Mouse (Mus musculus): ENCODE data around the gene Arfip2. TPM values are rescaled to one million over a fixed set of nuclear protein-coding genes. Genes with fewer than 3 reads are reported as not detected.

The Arfip2 gene
- polyA plus RNA-seq (2012; rRNA removed) = 111 and 121 TPM in 2 replicates

DNA sequence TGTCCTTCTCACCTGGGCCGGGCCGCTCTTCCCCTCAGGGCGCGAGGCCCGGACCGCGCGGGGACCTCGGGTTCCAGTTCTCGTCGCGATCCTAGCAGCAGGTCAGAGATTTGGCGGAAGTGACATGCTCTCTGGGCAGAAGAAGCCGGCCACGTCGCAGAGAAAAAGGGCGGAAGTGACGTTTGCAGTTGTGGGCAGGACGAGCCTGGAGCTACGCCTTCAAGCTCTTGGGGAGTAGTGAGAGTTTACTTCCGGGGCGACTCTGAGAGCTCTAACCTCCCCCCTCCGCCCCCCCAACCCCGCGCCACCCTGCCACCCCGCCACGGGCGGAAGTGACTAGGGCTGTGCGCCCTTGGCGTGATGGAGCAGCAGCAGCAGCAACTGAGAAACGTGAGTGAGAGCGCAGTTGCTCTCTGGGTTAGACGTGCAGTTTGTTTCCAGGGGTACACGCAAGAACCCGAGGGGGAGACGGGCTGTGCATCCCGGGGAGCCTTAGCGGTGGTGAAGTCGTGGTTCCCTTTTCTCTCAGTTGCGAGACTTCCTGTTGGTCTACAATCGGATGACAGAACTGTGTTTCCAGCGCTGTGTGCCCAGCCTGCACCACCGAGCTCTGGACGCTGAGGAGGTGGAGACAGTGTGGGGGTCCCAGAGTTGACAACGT lies at the start of gene Arfip2, which contains the start of gene Gm45799:
TSS of gene Arfip2 (minus strand) at position 184 of the 661 bp plus-strand sequence.
TSS of gene Gm45799 (plus strand) at position 320 of the 661 bp plus-strand sequence.
- Histone ChIP-seq H3K4me1 (ENCODE audit: control insufficient read depth, insufficient read depth, low read length) (peaks cover 8% of the 10 kb centered on the region), H3K4me3 (replicated peaks; ENCODE audit: insufficient read depth, low read depth, low read length) (peak within 1 kb of the TSS; percentile 97), H3K27me3 (ENCODE audit: control insufficient read depth, insufficient read depth, low read length) (no peaks in the 10 kb centered on the region), H3K27ac (ENCODE audit: insufficient read depth, low read length) (peak within 1 kb of the TSS; percentile 71)
- TF ChIP-seq CTCF (IDR thresholded peaks at IDR 0.05; ENCODE audit: borderline replicate concordance, insufficient read depth, low read depth, low read length) (no peak), POLR2A (IDR thresholded peaks at IDR 0.05; ENCODE audit: borderline replicate concordance, insufficient read depth, low read length) (peak; percentile 83)
- under 1% methylated on average over 45 of the region's 45 CpGs for WGBS
- DNase-seq = peak; percentile 97 to 98

- Histone ChIP-seq H3K4me3 (replicated peaks; ENCODE audit: insufficient read depth, low read depth, low read length) (no peak overlapping the region), H3K27me3 (ENCODE audit: control insufficient read depth, insufficient read depth, low read length) (no peaks in the 10 kb centered on the region), H3K27ac (ENCODE audit: insufficient read depth, low read length) (no peak overlapping the region), H3K4me1 (ENCODE audit: control insufficient read depth, insufficient read depth, low read length) (no peaks in the 10 kb centered on the region)
- TF ChIP-seq POLR2A (IDR thresholded peaks at IDR 0.05; ENCODE audit: borderline replicate concordance, insufficient read depth, low read length) (no peak), CTCF (IDR thresholded peaks at IDR 0.05; ENCODE audit: borderline replicate concordance, insufficient read depth, low read depth, low read length) (no peak)
- no peak for DNase-seq
- WGBS = 19% methylated on average over 13 of the region's 13 CpGs
Measured at GRCm38 (mm10) chr7:105685541-105686197, 45.5 kb upstream of the Arfip2 start.

GRCm38 (mm10) chr7:105650639-105651435 lies 10.6 kb upstream of the Arfip2 start, which contains the start of gene Dnhd1:
Dnhd1 (plus strand) TSS chr7:105650827.
- H3K27ac ChIP-seq (ENCODE audit: insufficient read depth, low read length) = no peak within 1 kb of the TSS
- 1% methylated on average over 17 of the region's 17 CpGs for whole genome bisulfite sequencing
- peaks cover 3% of the 10 kb centered on the region; the same call in 1 of the 2 replicates for H3K4me1 ChIP-seq (ENCODE audit: control insufficient read depth, insufficient read depth, low read length)
- TF ChIP-seq POLR2A (IDR thresholded peaks at IDR 0.05; ENCODE audit: borderline replicate concordance, insufficient read depth, low read length) (no peak), CTCF (IDR thresholded peaks at IDR 0.05; ENCODE audit: borderline replicate concordance, insufficient read depth, low read depth, low read length) (peak; percentile 72)
- DNase-seq = peak; percentile 71 to 81
- peak within 1 kb of the TSS; percentile 68 for H3K4me3 ChIP-seq (replicated peaks; ENCODE audit: insufficient read depth, low read depth, low read length)
- no peaks in the 10 kb centered on the region for H3K27me3 ChIP-seq (ENCODE audit: control insufficient read depth, insufficient read depth, low read length)

DNA sequence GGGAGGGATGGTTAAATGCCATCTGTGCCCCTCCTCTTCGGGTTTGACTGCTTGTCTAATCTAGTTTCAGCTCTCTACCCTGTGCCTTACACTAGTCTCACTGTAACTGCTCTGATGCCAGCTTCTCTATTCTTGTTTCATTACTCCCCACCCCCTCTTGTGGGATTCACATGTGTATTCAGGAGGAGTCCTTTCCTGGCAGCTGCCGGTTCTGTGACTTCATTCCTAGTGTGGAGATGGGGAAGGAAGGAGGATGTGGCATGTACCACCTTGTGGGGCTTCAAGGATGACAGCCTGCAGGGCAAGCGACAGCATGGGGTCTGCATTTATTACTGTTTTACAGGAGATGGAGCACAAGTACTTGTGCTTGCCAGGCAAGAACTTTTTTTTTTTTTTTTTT lies 1.7 kb upstream of the Arfip2 start:
- no peak for DNase-seq
- Histone ChIP-seq H3K27me3 (ENCODE audit: control insufficient read depth, insufficient read depth, low read length) (no peaks in the 10 kb centered on the region), H3K4me3 (replicated peaks; ENCODE audit: insufficient read depth, low read depth, low read length) (no peak overlapping the region), H3K27ac (ENCODE audit: insufficient read depth, low read length) (no peak overlapping the region), H3K4me1 (ENCODE audit: control insufficient read depth, insufficient read depth, low read length) (peaks cover 8% of the 10 kb centered on the region)
- WGBS = 77% methylated on average over 3 of the region's 3 CpGs
- no peak for TF ChIP-seq POLR2A (IDR thresholded peaks at IDR 0.05; ENCODE audit: borderline replicate concordance, insufficient read depth, low read length)
- TF ChIP-seq CTCF (IDR thresholded peaks at IDR 0.05; ENCODE audit: borderline replicate concordance, insufficient read depth, low read depth, low read length) = no peak

DNA sequence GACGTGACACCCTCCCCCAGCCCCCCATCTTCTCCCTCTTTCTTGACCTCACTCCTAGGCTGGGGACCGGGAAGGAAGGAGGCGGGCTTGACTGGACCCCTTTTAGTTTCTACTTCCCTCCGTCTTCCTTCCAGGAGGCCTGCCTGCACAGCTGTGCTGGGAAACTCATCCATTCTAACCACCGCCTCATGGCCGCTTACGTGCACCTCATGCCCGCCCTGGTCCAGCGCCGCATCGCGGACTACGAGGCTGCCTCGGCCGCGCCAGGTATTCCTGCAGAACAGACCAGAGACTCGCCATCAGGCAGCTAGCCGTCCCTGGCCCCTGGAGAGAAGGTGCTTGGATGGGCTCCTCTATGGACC lies 659 bp upstream of the Arfip2 start:
- DNase-seq = no peak

DNA sequence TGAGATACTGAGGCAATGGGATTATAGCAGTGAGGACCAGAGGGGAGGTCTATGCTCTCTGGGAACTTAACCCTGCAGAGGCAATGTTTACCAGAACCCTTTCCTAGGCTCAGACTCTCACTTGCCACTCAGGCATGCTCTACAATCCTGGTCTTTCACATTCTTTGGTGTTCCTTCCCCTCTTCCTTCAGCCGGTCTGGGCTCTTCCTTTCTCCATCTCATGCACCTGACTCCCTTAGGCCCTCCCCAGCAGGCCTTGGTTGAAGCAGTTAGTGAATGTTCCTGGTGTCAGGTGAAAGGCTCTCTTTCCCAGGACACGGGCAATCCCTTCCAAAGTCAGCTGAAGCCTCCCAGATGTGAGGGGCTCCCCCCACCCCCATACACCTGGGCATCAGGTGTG lies 460 bp downstream of the Arfip2 start, which contains the start of gene Timm10b:
TSS of gene Timm10b (plus strand) at position 301 of the 400 bp plus-strand sequence.
- peak within 1 kb of the TSS; percentile 71 for H3K27ac ChIP-seq (ENCODE audit: insufficient read depth, low read length)
- DNase-seq = no peak
- no peaks in the 10 kb centered on the region for H3K27me3 ChIP-seq (ENCODE audit: control insufficient read depth, insufficient read depth, low read length)
- TF ChIP-seq CTCF (IDR thresholded peaks at IDR 0.05; ENCODE audit: borderline replicate concordance, insufficient read depth, low read depth, low read length) = no peak
- TF ChIP-seq POLR2A (IDR thresholded peaks at IDR 0.05; ENCODE audit: borderline replicate concordance, insufficient read depth, low read length) = no peak
- peak within 1 kb of the TSS; percentile 97 for H3K4me3 ChIP-seq (replicated peaks; ENCODE audit: insufficient read depth, low read depth, low read length)
- 2% methylated on average over 2 of the region's 2 CpGs for WGBS
- peaks cover 8% of the 10 kb centered on the region for H3K4me1 ChIP-seq (ENCODE audit: control insufficient read depth, insufficient read depth, low read length)

More for the DNA sequence above, 659 bp upstream of the Arfip2 start:
- Histone ChIP-seq H3K4me3 (replicated peaks; ENCODE audit: insufficient read depth, low read depth, low read length) (peak overlapping the region; percentile 76), H3K4me1 (ENCODE audit: control insufficient read depth, insufficient read depth, low read length) (peaks cover 8% of the 10 kb centered on the region), H3K27me3 (ENCODE audit: control insufficient read depth, insufficient read depth, low read length) (no peaks in the 10 kb centered on the region), H3K27ac (ENCODE audit: insufficient read depth, low read length) (peak overlapping the region; percentile 49)
- under 1% methylated on average over 18 of the region's 18 CpGs for WGBS
- TF ChIP-seq POLR2A (IDR thresholded peaks at IDR 0.05; ENCODE audit: borderline replicate concordance, insufficient read depth, low read length) (no peak), CTCF (IDR thresholded peaks at IDR 0.05; ENCODE audit: borderline replicate concordance, insufficient read depth, low read depth, low read length) (no peak)

- H3K4me1 ChIP-seq (ENCODE audit: control insufficient read depth, insufficient read depth, low read length) = peaks cover 8% of the 10 kb centered on the region
- WGBS = 41% methylated on average over 9 of the region's 9 CpGs
- H3K4me3 ChIP-seq (replicated peaks; ENCODE audit: insufficient read depth, low read depth, low read length) = peak overlapping the region; percentile 97
- no peak overlapping the region for H3K27ac ChIP-seq (ENCODE audit: insufficient read depth, low read length)
- peak in 1 of 2 experiments; percentile 27 for DNase-seq
- H3K27me3 ChIP-seq (ENCODE audit: control insufficient read depth, insufficient read depth, low read length) = no peaks in the 10 kb centered on the region
- TF ChIP-seq POLR2A (IDR thresholded peaks at IDR 0.05; ENCODE audit: borderline replicate concordance, insufficient read depth, low read length) (no peak), CTCF (IDR thresholded peaks at IDR 0.05; ENCODE audit: borderline replicate concordance, insufficient read depth, low read depth, low read length) (no peak)
Measured at GRCm38 (mm10) chr7:105639304-105639703, 912 bp downstream of the Arfip2 start.
